Mouse (Mus musculus) lung, postnatal 0 days (tissue): ENCODE measurements around the gene Rgs3.

Experiments
- CTCF ChIP-seq: IDR thresholded peaks from 2 replicates; pipeline ENCODE4 v1.5.1; 2016; ENCODE audit warnings: antibody characterized with exemption, mild to moderate bottlenecking
- EP300 ChIP-seq: IDR thresholded peaks from 2 replicates; pipeline ENCODE4 v1.6.1; 2016; ENCODE audit warnings: antibody characterized with exemption, mild to moderate bottlenecking, control low read depth

DNA sequence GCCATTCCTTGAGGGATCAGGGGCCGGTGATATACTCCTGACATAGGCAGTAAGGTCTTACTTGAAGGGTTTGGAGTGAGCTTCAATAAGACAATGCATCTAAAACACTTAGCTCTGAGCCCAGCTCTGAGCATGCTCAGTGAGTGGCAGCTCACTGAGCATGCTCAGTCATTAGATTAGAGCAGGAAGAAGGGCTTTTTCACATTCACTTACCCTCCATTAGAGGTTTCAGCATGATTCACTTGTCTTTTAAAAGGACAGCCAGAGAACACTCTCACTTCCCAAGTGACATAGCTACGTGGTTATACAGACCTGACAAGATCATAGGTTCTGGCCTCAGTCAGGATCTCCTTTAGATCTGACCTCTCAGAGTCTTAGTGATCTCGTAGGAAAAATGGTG, 89.2 kb downstream of the Rgs3 start:
- TF ChIP-seq CTCF (no peak), EP300 (no peak)
